Mouse (Mus musculus): ENCODE measurements around the gene Gng10. TPM values are rescaled to one million over a fixed set of nuclear protein-coding genes. Genes with fewer than 3 reads are reported as not detected.

Gene Gng10
- polyA plus RNA-seq, 1 experiment from 2014 or later: 102 TPM

GRCm38 (mm10) chr4:59035786-59036350 is 980 bp downstream of the Gng10 start:
- Histone ChIP-seq H3K27me3 (replicated peaks) (no peaks in the 10 kb centered on the region), H3K4me3 (peak overlapping the region; percentile 61), H3K4me2 (replicated peaks) (peak overlapping the region; percentile 64), H3K36me3 (peaks cover 11% of the 10 kb centered on the region; the same call in 1 of the 2 replicates), H3K9me3 (no peaks in the 10 kb centered on the region), H3K4me1 (no peaks in the 10 kb centered on the region; the same call in 1 of the 2 replicates), H3K27ac (peak overlapping the region; percentile 77; the same call in 1 of the 2 replicates), H3K9ac (peak overlapping the region; percentile 81)
- ATAC-seq (ENCODE audit: low FRiP score, low read depth): peak; percentile 51; the same call in 1 of the 2 replicates
- 57% methylated on average over 18 of the region's 18 CpGs for WGBS

- no peak overlapping the region for H3K4me3 ChIP-seq
- 51% methylated on average over 13 of the region's 13 CpGs for WGBS
- no peak for ATAC-seq (ENCODE audit: low FRiP score, low read depth)
These were observed 1.7 kb downstream of the Gng10 start for GRCm38 (mm10) chr4:59036490-59037127.

DNA sequence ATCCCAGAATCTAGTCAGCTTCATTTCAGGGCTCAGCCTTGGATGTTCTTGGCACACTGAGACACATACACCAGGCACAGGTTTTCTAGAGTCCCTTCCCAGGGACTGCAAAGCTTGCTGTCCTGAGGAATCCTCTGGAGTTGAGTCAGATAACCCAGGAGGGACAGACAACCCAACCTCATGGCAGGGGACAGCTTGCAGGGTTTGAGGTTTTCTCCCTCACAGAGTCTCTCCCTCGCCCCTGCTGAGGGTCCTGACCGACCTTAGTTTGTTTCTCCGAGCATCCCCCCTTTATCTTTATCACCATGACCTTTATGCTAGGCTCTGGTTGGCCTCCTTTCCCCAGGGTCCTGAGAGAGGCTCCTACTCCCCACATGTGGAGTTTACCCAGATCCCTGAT is 2.6 kb downstream of the Gng10 start:
- Histone ChIP-seq H3K4me3 (no peak overlapping the region), H3K36me3 (peaks cover 11% of the 10 kb centered on the region; the same call in 1 of the 2 replicates), H3K9me3 (no peaks in the 10 kb centered on the region), H3K9ac (no peak overlapping the region), H3K4me2 (replicated peaks) (no peak overlapping the region), H3K27ac (no peak overlapping the region), H3K4me1 (no peaks in the 10 kb centered on the region; the same call in 1 of the 2 replicates), H3K27me3 (replicated peaks) (no peaks in the 10 kb centered on the region)
- no peak for ATAC-seq (ENCODE audit: low FRiP score, low read depth)
- WGBS: 81% methylated on average over 3 of the region's 3 CpGs

More at GRCm38 (mm10) chr4:59036490-59037127, 1.7 kb downstream of the Gng10 start:
- Histone ChIP-seq H3K36me3 (peaks cover 11% of the 10 kb centered on the region; the same call in 1 of the 2 replicates), H3K27me3 (replicated peaks) (no peaks in the 10 kb centered on the region), H3K4me2 (replicated peaks) (peak overlapping the region; percentile 25; the same call in 1 of the 2 replicates), H3K27ac (no peak overlapping the region), H3K4me1 (no peaks in the 10 kb centered on the region; the same call in 1 of the 2 replicates), H3K9me3 (no peaks in the 10 kb centered on the region), H3K9ac (no peak overlapping the region)

DNA sequence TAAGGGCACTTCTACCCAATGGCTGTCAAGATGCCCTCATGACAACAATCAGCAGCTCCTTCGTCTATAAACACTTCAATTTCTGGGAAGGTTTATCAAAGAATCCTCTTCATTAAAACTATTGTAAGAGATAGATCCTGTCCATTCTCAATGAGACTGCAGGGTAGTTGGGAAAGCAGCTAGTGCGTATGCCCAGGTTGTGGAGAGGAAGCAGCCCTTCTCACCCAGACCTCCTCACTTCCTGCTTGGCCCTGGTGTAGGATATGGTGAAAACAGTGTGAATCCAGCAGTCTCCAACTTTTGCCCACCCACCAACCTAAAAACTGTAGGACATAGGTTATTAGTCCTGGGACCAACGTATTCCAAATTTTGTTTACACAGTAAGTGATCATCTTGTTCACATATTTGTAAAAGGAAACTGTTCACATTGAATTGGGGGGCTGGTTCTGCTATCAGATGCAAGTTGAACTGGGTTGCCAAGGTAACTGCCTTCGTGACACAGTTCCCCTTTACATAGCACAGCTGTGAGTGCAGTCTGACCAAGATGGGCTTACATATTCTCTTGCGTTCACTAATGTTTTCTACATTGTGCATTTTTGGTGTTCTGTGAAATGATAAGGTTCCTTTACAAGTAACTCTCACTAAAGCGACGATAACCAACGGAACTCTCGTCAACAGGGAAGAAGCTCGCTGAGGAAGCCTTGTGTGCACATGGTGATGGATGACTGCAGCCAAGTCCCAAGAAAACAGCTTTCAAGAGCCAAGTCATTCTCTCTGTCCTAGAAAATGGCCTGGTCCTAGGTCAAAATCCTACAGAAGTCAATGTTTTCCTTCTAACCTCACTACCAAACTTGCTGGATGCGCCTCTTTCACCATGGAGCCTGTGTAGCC is 5.8 kb downstream of the Gng10 start:
- ATAC-seq (ENCODE audit: low FRiP score, low read depth): no peak
- WGBS: 92% methylated on average over 11 of the region's 11 CpGs
- Histone ChIP-seq H3K36me3 (peaks cover 11% of the 10 kb centered on the region; the same call in 1 of the 2 replicates), H3K9ac (no peak overlapping the region), H3K4me1 (no peaks in the 10 kb centered on the region; the same call in 1 of the 2 replicates), H3K27ac (no peak overlapping the region), H3K27me3 (replicated peaks) (no peaks in the 10 kb centered on the region), H3K4me2 (replicated peaks) (no peak overlapping the region), H3K9me3 (no peaks in the 10 kb centered on the region), H3K4me3 (no peak overlapping the region)

DNA sequence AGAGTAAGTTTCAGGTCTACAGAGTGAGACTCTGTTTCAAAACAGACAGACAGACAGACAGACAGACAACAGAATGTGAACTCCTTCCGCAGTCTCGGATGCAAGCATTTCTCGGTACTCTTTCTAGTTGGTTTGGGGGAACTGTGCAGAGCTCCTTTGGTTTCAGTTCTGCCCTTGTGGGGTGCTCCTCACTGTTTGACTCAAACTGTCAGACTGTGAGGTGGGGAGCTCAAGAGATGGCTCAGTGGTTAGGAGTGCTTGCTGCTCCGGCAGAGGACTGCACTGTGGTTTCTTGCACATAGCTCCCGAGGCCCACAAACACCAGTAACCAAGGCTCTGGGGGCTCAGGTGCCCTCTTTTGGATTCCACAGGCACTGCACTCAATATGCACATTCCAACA is 8.2 kb downstream of the Gng10 start:
- Histone ChIP-seq H3K4me3 (no peak overlapping the region), H3K27ac (no peak overlapping the region), H3K9ac (no peak overlapping the region), H3K27me3 (replicated peaks) (no peaks in the 10 kb centered on the region), H3K36me3 (peaks cover 11% of the 10 kb centered on the region; the same call in 1 of the 2 replicates), H3K9me3 (no peaks in the 10 kb centered on the region), H3K4me1 (no peaks in the 10 kb centered on the region), H3K4me2 (replicated peaks) (no peak overlapping the region)
- no peak for ATAC-seq (ENCODE audit: low FRiP score, low read depth)
- 94% methylated on average over 5 of the region's 5 CpGs for WGBS

GRCm38 (mm10) chr4:59043891-59044290 is 9.0 kb downstream of the Gng10 start:
- H3K9me3 ChIP-seq: no peaks in the 10 kb centered on the region
- no peaks in the 10 kb centered on the region for H3K27me3 ChIP-seq (replicated peaks)
- no peaks in the 10 kb centered on the region for H3K4me1 ChIP-seq
- no peak overlapping the region for H3K9ac ChIP-seq
- peaks cover 11% of the 10 kb centered on the region; the same call in 1 of the 2 replicates for H3K36me3 ChIP-seq
- 92% methylated on average over 6 of the region's 6 CpGs for WGBS
- H3K27ac ChIP-seq: no peak overlapping the region
- no peak overlapping the region for H3K4me3 ChIP-seq
- no peak overlapping the region for H3K4me2 ChIP-seq (replicated peaks)
- ATAC-seq (ENCODE audit: low FRiP score, low read depth): no peak

- no peaks in the 10 kb centered on the region for H3K4me1 ChIP-seq
- no peak for ATAC-seq (ENCODE audit: low FRiP score, low read depth)
- no peaks in the 10 kb centered on the region for H3K27me3 ChIP-seq (replicated peaks)
- H3K36me3 ChIP-seq: no peaks in the 10 kb centered on the region; the same call in 1 of the 2 replicates
- H3K4me3 ChIP-seq: no peak overlapping the region
- 25% methylated on average over 3 of the region's 3 CpGs for WGBS
- H3K9me3 ChIP-seq: no peaks in the 10 kb centered on the region
- no peak overlapping the region for H3K4me2 ChIP-seq (replicated peaks)
- H3K9ac ChIP-seq: no peak overlapping the region
- H3K27ac ChIP-seq: no peak overlapping the region
These were observed 12.3 kb downstream of the Gng10 start for GRCm38 (mm10) chr4:59047222-59047621.

- H3K4me1 ChIP-seq: no peaks in the 10 kb centered on the region
- H3K4me3 ChIP-seq: no peak overlapping the region
- no peak overlapping the region for H3K4me2 ChIP-seq (replicated peaks)
- WGBS: 89% methylated on average over 1 of the region's 1 CpGs
- no peaks in the 10 kb centered on the region for H3K9me3 ChIP-seq
- no peaks in the 10 kb centered on the region for H3K27me3 ChIP-seq (replicated peaks)
- no peak overlapping the region for H3K9ac ChIP-seq
- H3K36me3 ChIP-seq: no peaks in the 10 kb centered on the region
- H3K27ac ChIP-seq: no peak overlapping the region
- no peak for ATAC-seq (ENCODE audit: low FRiP score, low read depth)
These were observed 16.2 kb downstream of the Gng10 start for GRCm38 (mm10) chr4:59051081-59051480.

DNA sequence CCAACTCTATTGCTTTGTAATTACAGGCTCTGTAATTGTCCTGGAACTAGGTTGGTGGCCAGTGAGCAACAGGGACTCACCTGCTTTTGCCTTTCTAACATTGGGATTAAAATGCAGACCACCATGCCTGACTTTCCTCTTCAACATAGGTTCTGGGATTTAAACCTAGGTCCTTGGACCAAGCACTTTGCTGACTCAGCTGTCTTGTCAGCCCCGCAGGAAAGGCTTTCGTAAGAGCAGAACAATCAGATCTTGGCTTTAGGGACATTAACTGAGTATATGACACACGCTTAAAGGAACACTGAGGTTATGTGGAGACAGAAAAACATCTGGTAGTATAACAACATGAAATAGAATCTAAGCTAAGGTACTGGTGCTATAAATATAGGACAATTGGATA is 23.0 kb downstream of the Gng10 start:
- H3K4me3 ChIP-seq: no peak overlapping the region
- no peaks in the 10 kb centered on the region for H3K36me3 ChIP-seq
- no peak overlapping the region for H3K27ac ChIP-seq
- WGBS: 90% methylated on average over 3 of the region's 3 CpGs
- H3K9me3 ChIP-seq: no peaks in the 10 kb centered on the region
- H3K9ac ChIP-seq: no peak overlapping the region
- ATAC-seq (ENCODE audit: low FRiP score, low read depth): no peak
- no peak overlapping the region for H3K4me2 ChIP-seq (replicated peaks)
- no peaks in the 10 kb centered on the region for H3K4me1 ChIP-seq
- H3K27me3 ChIP-seq (replicated peaks): no peaks in the 10 kb centered on the region

GRCm38 (mm10) chr4:59062526-59062925 is 27.6 kb downstream of the Gng10 start:
- Histone ChIP-seq H3K4me1 (no peaks in the 10 kb centered on the region), H3K9ac (no peak overlapping the region), H3K27me3 (replicated peaks) (no peaks in the 10 kb centered on the region), H3K36me3 (no peaks in the 10 kb centered on the region), H3K4me3 (no peak overlapping the region), H3K27ac (no peak overlapping the region), H3K4me2 (replicated peaks) (no peak overlapping the region), H3K9me3 (no peaks in the 10 kb centered on the region)
- no peak for ATAC-seq (ENCODE audit: low FRiP score, low read depth)
- 82% methylated on average over 12 of the region's 12 CpGs for WGBS

- H3K4me3 ChIP-seq: no peak overlapping the region
- 62% methylated on average over 3 of the region's 3 CpGs for WGBS
- no peaks in the 10 kb centered on the region for H3K4me1 ChIP-seq
- no peaks in the 10 kb centered on the region for H3K36me3 ChIP-seq
- no peak overlapping the region for H3K9ac ChIP-seq
- no peaks in the 10 kb centered on the region for H3K27me3 ChIP-seq (replicated peaks)
- ATAC-seq (ENCODE audit: low FRiP score, low read depth): no peak
- no peaks in the 10 kb centered on the region for H3K9me3 ChIP-seq
- H3K4me2 ChIP-seq (replicated peaks): no peak overlapping the region
- no peak overlapping the region for H3K27ac ChIP-seq
These were observed 34.4 kb downstream of the Gng10 start for GRCm38 (mm10) chr4:59069276-59069675.

DNA sequence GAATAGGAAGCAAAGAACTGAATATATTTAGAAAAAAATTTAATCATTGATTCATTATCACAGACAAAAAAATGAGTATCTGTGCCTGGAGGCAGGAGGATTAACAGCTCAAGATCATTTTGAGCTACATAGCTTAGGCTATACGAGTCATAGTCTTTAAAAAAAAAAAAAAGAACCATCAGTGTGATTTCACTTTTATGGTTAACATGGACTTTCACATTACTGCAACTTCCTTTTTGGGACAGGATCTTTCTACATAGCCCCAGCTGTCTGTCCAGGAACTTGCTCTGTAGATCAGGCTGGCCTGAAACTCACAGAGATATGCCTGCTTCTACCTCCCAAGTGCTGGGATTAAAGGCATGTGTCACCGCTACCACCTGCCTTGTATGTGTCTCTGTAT is 48.5 kb downstream of the Gng10 start:
- Histone ChIP-seq H3K4me1 (no peaks in the 10 kb centered on the region), H3K27ac (no peak overlapping the region), H3K4me2 (replicated peaks) (no peak overlapping the region), H3K36me3 (no peaks in the 10 kb centered on the region), H3K9me3 (no peaks in the 10 kb centered on the region), H3K9ac (no peak overlapping the region), H3K27me3 (replicated peaks) (no peaks in the 10 kb centered on the region), H3K4me3 (no peak overlapping the region)
- whole genome bisulfite sequencing: 92% methylated on average over 2 of the region's 2 CpGs
- no peak for ATAC-seq (ENCODE audit: low FRiP score, low read depth)

All from neural tube, embryonic 12.5 days (tissue).